Mouse (Mus musculus) central nervous system, embryonic 14 days (tissue): ENCODE measurements around the gene Krr1. TPM values are rescaled to one million over a fixed set of nuclear protein-coding genes. Genes with fewer than 3 reads are reported as not detected.

ENCODE experiments used
- polyA plus RNA-seq: library from polyadenylated mRNA; depleted of rRNA; stranded (reverse); fragments of >200 nt; gene quantifications from 2 replicates; pipeline ENCODE4 v1.2.3, GENCODE M21; 2012; rRNA removed

Krr1 gene
- polyA plus RNA-seq = 36.0 and 37.2 TPM in 2 replicates

DNA sequence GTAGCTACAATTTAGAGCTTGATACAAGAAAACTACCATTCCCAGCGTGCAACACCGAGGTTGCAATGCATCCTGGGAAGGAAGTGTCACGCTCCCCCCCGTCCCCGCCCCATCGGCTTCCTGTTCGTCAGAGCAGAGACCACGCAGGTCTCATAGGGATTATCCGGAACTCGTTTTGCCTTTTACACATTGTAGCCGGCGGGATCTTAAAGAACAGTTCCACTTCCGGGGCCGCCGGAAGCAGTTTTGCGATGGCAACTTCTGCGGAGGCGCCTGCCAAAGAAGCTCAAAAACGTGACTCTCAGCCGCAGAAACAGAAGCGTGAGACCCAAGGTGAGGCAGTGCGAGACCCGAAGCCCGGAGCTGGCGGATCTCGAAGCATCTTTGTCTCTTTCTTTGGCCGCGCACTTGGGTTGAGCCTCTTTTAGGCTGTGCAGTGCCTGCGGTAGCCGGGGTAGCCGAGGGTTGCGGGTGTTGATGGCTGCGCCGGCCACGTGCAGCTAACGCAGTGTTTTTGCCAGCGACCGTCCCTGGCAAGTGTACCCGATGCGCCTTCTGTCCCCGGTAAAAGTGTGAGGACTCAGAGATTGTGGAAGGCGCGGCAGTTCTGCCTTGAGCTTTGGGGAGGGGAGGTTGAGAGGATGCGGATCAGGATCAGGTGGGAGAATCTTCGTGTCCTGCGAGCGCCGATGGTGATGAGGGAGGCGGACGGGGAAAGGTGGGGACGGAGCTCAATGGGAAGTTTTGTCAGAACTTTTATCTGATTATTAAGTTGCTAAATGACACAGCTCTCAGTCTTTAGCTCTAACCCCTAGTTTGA lies at the start of gene Krr1:
Krr1 (plus strand) TSS at position 123 of the 820 bp plus-strand sequence.

DNA sequence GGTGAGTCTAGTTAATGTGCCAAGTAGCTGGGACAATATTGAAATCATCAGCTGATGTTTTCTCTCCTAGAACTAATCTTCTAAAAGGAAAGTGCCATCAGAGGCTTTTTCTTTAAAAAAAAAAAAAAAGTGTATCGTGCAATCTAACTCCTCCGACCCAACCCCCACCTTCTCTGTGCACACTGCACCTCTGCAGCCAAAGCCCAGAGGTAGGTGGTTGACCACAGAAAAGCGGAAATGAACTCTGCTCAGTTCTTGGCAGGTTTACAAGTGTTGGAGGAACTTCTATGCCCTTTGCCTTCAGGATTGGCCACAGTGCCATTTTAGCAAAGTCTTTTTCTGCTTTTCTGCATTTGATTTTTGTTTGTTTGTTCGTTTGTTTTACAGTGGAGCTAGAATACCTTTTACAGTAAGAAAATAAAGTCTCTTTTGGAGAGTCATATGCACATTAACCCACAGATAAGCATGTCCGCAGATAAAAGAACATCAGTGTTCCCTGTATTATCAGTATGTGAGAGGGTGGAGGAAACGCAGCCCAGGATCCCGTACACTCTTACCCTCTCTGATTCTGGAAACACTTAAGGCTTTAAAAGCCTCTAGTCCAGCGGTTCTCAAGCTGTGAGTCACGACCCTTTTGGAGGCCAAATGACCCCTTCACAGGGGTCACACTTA lies 30.2 kb downstream of the Krr1 start, which contains the start of gene Glipr1:
Glipr1 (minus strand) TSS at position 88 of the 672 bp plus-strand sequence.

Other genes starting within 250 kb of the Krr1 start
- gene Glipr1, start 30.0 kb downstream of the Krr1 start, polyA plus RNA-seq = 1.3 and 1.7 TPM in 2 replicates
- 0.08 TPM in 1 of 2 replicates, not detected in the other for gene Glipr1l1, start 87.5 kb downstream of the Krr1 start, polyA plus RNA-seq
- not detected in 2 replicates for gene Glipr1l2, start 110.7 kb downstream of the Krr1 start, polyA plus RNA-seq
- gene Glipr1l3, start 187.7 kb downstream of the Krr1 start, polyA plus RNA-seq = 0.06 and 0.16 TPM in 2 replicates
- gene Caps2, start 191.0 kb downstream of the Krr1 start, polyA plus RNA-seq = 0.36 and 0.38 TPM in 2 replicates